Mouse (Mus musculus): ENCODE measurements around the gene Adcy1.

DNA sequence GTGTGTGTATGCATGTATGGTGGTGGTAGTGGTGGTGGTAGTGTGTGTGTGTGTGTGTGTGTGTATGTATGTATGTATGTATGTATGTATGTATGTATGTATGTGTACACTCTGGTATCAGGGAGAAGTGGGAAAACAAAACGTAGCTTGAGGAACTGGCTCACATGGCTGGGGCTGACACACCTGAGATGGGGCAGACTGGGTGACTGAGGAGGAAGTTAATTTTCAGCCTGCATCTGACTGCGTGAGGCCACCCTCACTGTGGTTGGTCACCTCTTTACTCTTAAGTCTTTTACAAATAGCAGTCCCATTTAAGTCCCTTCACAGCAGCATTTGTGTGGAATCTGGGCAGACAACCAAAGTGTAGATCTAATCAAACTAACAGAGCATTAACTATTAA is 116.0 kb downstream of the Adcy1 start:
- TF ChIP-seq CTCF (IDR thresholded peaks at IDR 0.05; ENCODE audit: borderline replicate concordance, control insufficient read depth, extremely low read depth, insufficient read depth, low read length, poor library complexity): no peak
- TF ChIP-seq POLR2A (IDR thresholded peaks at IDR 0.05; ENCODE audit: control insufficient read depth, extremely low read depth, insufficient read depth, low read length, poor library complexity): no peak

Measured in thymus, adult 2 months (tissue).